Comparison of ENCODE assay signal across 9 mouse cellular contexts in the genomic region with DNA sequence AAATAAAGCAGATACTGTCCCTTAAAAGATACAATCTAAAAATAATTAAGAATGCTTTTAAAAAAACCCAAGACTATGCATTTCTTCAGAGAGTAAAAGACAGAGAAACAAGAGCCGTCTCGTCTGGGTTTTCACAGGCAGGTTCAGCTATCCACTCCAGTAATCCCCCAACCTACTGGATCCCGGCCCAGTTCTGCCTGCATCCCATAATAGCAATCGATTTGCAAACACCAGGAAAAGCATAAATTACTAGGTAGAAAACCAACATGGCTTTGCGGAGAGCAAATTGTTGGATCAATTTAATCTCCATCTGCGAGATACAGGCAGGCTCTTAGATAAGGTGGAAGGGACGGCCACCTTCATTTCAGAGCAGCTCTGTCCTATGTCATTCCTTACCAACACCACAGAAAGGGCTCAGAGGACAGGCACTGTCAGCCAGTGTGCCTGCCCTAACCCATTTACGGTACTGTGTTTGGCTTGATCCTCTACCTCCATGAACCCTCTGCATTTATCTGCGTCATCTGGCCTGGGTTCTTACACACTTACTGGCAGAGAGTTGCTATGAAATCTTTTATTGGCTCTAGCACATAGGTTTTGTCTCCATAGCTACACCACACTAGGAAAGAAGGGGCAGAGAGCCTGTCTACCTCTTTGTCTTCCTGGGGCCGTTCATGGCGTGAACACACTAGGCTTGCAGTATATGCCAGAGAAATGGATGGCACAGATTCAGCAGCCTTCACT.
DNase-seq lines count a peak whose midpoint lies in the region; ATAC-seq and TF ChIP-seq lines count a peak whose summit lies in the region.
"Had no signal": no experiment of that assay in that cellular context is flagged by ENCODE, and none has a peak within 500 bp of the region (broad histone marks: within the 10 kb centered on the region; RNA-seq: fewer than 3 reads in every experiment).

No protein-coding gene starts in this region.

- TF ChIP-seq CTCF in kidney, adult 2 months (conservative IDR thresholded peaks at IDR 0.05; ENCODE audit: insufficient read depth, insufficient read length, low read depth, low read length), result no peak

- no peak overlapping the region for H3K9ac ChIP-seq in kidney, embryonic 14.5 days (ENCODE audit: low read depth, low read length)
- H3K9ac ChIP-seq in forebrain, embryonic 11.5 days (ENCODE audit: low read length), result no peak overlapping the region

- H3K27me3 ChIP-seq in kidney, adult 2 months (replicated peaks; ENCODE audit: control insufficient read depth, insufficient read depth, low read length), result no peaks in the 10 kb centered on the region
- H3K27me3 ChIP-seq in kidney, embryonic 14.5 days (ENCODE audit: control insufficient read depth, insufficient read depth, low read length), result no peaks in the 10 kb centered on the region
- no peaks in the 10 kb centered on the region for H3K27me3 ChIP-seq in forebrain, embryonic 11.5 days (ENCODE audit: control insufficient read depth, insufficient read depth, low read length)
- H3K27me3 ChIP-seq: Patski had no signal

- ATAC-seq in kidney, embryonic 14.5 days (ENCODE audit: low FRiP score, low TSS enrichment), result no peak
- ATAC-seq in forebrain, embryonic 11.5 days (replicated peaks; ENCODE audit: low FRiP score), result no peak
- ATAC-seq: Patski had no signal

- peak overlapping the region; percentile 61 for H3K27ac ChIP-seq in kidney, adult 2 months (ENCODE audit: insufficient read depth, low read depth, low read length)
- H3K27ac ChIP-seq in kidney, embryonic 14.5 days (ENCODE audit: low read depth, low read length), result no peak overlapping the region
- H3K27ac ChIP-seq in forebrain, embryonic 11.5 days (ENCODE audit: low read depth, low read length), result peak overlapping the region; percentile 46; the same call in 1 of the 2 replicates

- 74% methylated on average over 11 of the region's 11 CpGs for WGBS in kidney, adult 2 months
- 81% methylated on average over 11 of the region's 11 CpGs for WGBS in kidney, embryonic 14.5 days
- WGBS in forebrain, embryonic 11.5 days, result 82% methylated on average over 11 of the region's 11 CpGs

- TF ChIP-seq POLR2A in kidney, adult 2 months (IDR thresholded peaks at IDR 0.05; ENCODE audit: low read depth, low read length), result no peak

- no peaks in the 10 kb centered on the region for H3K36me3 ChIP-seq in kidney, adult 2 months (ENCODE audit: control insufficient read depth, insufficient read depth, low read length)
- no peaks in the 10 kb centered on the region for H3K36me3 ChIP-seq in kidney, embryonic 14.5 days (ENCODE audit: control insufficient read depth, insufficient read depth, low read length)
- no peaks in the 10 kb centered on the region for H3K36me3 ChIP-seq in forebrain, embryonic 11.5 days (ENCODE audit: control insufficient read depth, insufficient read depth, low read length)

- no peak overlapping the region for H3K4me3 ChIP-seq in kidney, adult 2 months (ENCODE audit: insufficient read depth, low read depth, low read length)
- no peak overlapping the region for H3K4me3 ChIP-seq in kidney, embryonic 14.5 days (ENCODE audit: low read length)
- H3K4me3 ChIP-seq in forebrain, embryonic 11.5 days (ENCODE audit: low read depth, low read length), result no peak overlapping the region

- DNase-seq in kidney, adult 2 months, result peak; percentile 55
- DNase-seq in cerebellum, adult 11-12 months, result peak; percentile 41
- DNase-seq in forebrain, embryonic 11.5 days (ENCODE audit: low spot score), result no peak
- DNase-seq in layer of hippocampus, postnatal 36 days, result peak; percentile 43 to 54
- DNase-seq in thymus, adult 18-20 months, result no peak
- DNase-seq in urinary bladder, postnatal 4 days (ENCODE audit: low spot score in 2 of 2), result no peak
- DNase-seq in natural killer cell, adult 2 months (ENCODE audit: low spot score in 2 of 2), result no peak

- no peaks in the 10 kb centered on the region for H3K9me3 ChIP-seq in kidney, embryonic 14.5 days (ENCODE audit: control insufficient read depth, low read length)
- no peaks in the 10 kb centered on the region for H3K9me3 ChIP-seq in forebrain, embryonic 11.5 days (ENCODE audit: control insufficient read depth, low read length)

- peaks cover 35% of the 10 kb centered on the region for H3K4me1 ChIP-seq in kidney, adult 2 months (ENCODE audit: control insufficient read depth, insufficient read depth, low read length)
- 0 out of 2 replicates have a peak, but pooled peaks cover 4% of the 10 kb centered on the region for H3K4me1 ChIP-seq in kidney, embryonic 14.5 days (ENCODE audit: control insufficient read depth, insufficient read depth, low read length)
- peaks cover 5% of the 10 kb centered on the region; the same call in 1 of the 2 replicates for H3K4me1 ChIP-seq in forebrain, embryonic 11.5 days (replicated peaks; ENCODE audit: control insufficient read depth, insufficient read depth, low read length)

- H3K4me2 ChIP-seq in kidney, embryonic 14.5 days (replicated peaks; ENCODE audit: low read depth, low read length), result no peak overlapping the region
- no peak overlapping the region for H3K4me2 ChIP-seq in forebrain, embryonic 11.5 days (ENCODE audit: low read depth, low read length, severe bottlenecking)

Comparison
In these comparisons a context has a peak if more than half of its experiments do, and no peak if none do; other contexts are left out.
1. DNase-seq: peak in kidney, adult 2 months (single experiment), cerebellum, adult 11-12 months (single experiment) and layer of hippocampus, postnatal 36 days (2 of 2); none in forebrain, embryonic 11.5 days (single experiment), thymus, adult 18-20 months (0 of 2), urinary bladder, postnatal 4 days (0 of 2) and natural killer cell, adult 2 months (0 of 2).